Mouse (Mus musculus): ENCODE results near the gene Gm10190.

DNA sequence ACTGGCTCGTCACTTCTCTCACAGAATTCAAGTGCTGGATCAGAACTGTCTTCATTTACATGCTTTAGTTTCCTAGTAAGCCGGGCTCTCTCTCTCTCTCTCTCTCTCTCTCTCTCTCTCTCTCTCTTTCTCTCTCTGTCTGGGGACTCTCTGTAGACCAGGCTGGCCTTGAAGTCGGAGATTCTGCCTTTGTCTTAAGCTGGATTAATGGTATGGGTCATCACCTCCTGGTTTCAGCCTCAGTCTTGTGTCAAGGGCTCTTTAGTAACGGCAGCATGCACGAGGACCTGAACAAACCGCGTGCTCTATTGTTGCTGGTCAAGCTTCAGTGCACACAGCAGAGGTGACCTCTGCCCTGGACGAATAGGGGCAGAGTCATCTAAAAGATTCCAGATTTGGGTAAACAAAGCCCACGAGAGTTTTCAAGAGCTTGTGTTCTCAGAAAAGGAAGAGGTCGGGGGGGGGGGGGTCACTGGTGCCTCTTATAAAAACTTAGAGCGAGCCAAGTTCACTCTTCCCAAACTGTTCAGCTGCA is 26.7 kb downstream of the Gm10190 start:
- TF ChIP-seq CTCF (IDR thresholded peaks at IDR 0.05; ENCODE audit: control insufficient read depth, insufficient read depth, insufficient replicate concordance, low read depth, low read length): no peak
- no peak for TF ChIP-seq POLR2A (IDR thresholded peaks at IDR 0.05; ENCODE audit: control insufficient read depth, low read depth, low read length)
